Mouse (Mus musculus): ENCODE results near the gene Rhcg. TPM values are rescaled to one million over a fixed set of nuclear protein-coding genes. Genes with fewer than 3 reads are reported as not detected.
A peak's percentile ranks its signal among the peaks of the same experiment; 100 is the strongest.

Gene Rhcg
- polyA plus RNA-seq, 1 experiment, result 4.6 TPM

GRCm38 (mm10) chr7:79606766-79607165 is 10.7 kb downstream of the Rhcg start:
- DNase-seq (ENCODE audit: extremely low spot score in 1 of 2, low spot score in 1 of 2), result no peak

DNA sequence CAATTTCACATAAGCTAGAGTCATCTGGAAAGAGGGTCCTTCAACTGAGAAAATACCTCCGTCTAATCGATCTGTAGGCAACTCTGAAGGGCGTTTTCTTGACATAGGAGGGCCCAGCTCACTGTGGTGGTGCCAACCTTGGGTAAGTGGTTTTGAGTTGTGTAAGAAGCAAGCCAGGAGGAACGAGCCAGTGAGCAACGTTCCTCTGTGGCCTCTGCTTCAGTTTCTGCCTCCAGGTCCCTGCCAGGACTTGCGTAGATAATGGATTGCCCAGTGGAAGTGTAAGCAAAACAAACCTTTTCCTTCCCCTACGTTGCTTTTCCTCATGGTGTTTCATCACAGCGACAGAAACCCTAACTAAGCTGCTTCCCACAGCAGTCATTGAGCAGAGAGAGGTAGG is 15.5 kb downstream of the Rhcg start:
- no peak for DNase-seq (ENCODE audit: extremely low spot score in 1 of 2, low spot score in 1 of 2)

DNA sequence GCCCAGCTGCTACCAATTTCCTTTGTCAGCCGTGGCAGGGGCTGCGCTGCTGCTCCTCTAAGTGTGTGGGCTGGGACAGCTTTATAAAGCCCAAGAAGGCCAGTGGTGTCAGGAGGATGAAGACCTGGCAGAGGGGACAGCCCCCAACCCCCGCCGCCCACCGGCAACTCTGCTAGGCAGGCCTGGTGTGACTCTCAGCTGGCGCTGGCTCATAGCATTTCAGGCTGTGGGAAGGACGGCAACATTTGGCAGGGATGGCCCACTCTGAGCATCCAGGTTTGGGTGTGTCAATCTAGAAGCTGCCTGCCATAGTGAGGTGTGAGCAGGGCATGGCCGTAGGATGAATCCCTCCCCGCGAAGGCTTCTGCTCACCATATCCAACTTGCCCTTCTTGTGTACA is 17.3 kb downstream of the Rhcg start:
- DNase-seq (ENCODE audit: extremely low spot score in 1 of 2, low spot score in 1 of 2), result no peak

DNA sequence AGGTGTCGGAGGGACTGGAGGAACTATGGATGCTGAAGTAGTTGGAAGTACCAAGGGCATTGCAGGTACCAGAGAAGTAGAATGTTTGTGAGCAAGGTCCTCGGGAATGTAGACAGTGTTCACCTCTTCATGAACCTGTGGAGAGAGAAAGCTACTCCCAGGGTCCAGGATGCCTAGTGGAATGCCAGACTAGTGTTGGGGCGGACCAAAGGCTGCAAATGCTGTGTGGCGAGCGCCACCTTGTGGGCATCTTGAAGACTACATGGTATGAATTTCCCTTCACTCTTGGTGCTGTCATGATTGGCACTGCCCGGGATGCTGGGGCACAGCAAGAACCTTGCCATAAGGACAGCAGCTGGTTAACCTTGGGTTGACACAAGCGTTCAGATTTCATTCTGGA is 22.6 kb downstream of the Rhcg start:
- DNase-seq (ENCODE audit: extremely low spot score in 1 of 2, low spot score in 1 of 2), result peak; percentile 50 to 91

DNA sequence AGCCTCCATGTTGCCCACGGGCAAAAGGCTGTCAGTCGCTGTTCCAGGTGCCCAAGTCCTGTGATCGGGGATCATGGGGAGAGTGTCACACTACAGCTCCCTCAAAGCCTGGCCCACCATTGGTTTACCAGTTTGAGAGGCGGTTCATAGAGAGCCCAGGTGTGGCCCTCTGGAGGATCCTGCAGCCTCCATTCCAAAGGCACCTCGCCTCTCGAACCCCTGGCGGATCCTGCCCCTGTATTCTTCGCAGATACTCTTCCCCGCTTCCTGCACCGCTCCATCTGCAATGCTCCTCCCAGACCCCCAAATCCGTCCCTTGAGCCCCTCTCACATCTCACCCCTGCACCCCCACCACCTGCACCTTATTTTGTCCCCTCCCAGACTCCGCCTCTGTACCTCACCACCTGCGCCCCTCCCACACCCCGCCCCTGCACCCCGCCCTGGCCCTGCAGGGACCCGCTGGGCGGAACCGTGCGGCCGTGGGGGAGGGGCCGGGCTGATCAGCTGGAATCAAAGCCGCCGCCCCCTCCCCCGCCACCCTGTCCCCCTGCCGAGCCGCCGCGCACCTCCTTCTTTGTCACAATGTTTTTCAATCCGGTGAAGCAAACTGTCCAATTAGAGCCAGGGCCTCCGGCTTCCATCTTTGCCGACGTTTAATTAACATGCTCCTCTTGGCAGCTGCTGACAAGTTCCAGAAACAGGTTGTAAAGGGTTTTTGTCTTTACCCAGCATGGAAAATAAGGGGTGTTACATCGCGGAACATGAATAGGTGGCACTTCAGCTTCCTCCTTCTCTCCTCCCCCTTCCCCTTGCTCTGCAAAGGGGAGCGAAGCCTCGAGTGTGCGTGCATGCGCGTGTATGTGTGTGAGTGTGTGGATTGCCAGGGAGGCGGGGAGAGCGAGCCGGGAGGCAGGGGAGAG is 25.4 kb downstream of the Rhcg start:
- peak; percentile 48 to 86 for DNase-seq (ENCODE audit: extremely low spot score in 1 of 2, low spot score in 1 of 2)

DNA sequence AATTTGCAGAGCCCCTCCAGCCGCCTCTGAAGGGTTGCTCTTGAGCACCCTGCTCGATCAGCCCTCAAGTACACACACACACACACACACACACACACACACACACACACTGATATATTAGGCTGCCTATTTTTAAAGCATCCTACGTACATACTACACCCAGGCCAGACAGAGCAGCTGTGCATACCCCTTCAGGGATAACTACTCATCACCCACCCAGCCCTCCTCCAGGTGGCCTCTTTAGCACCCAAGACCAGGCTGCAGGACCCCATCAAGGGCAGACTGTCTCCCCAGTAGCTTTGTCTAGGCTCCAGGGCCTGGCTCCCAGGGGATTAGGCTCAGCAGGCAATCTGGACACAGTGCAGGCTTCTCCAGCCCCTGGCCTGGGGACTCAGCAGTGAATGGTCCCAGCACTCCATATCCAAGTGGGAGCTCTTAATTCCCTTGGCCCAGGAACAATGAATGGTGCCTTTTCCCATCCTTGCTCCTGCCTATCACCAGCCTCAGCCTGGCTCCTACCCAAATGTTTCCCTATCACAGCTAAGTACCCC is 26.8 kb downstream of the Rhcg start:
- DNase-seq (ENCODE audit: extremely low spot score in 1 of 2, low spot score in 1 of 2), result no peak

DNA sequence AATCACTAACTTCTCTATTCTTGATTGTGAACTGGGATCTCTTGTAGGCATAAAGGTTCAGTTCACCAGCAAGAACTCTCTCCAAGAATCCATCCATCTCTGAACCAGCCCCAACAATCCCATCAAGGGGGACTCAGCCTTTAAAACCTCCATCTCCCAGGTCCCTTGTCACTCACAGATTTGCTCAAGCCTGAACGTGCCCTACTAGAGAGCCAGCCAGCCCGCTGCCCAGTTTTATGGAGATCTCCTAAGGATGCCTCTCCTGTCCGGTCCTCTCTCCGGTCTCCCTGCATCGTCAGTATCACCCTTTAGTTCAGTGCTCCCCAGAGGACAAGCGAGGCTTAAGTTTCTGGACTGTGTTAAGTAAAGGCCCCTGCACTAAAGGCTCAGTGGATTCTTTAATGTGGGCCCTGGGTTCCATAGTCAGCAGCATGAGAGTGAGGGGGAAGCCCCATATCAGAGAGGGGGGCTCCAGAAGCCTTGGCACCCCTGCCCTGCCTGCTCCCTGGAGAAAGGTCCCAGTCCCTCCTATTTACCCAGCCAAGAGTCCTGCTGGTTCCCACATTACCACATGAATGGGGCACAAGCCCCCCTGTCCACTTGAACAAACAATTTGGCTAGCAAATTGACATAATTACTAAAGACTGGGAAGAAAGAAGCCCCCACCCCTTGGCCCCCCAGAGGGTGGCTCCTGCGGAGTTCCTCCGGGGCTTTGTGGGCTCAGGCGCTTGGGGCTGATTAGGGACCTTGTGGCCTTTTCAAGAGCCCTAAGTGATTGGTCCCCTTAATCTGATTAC is 27.5 kb downstream of the Rhcg start:
- no peak for DNase-seq (ENCODE audit: extremely low spot score in 1 of 2, low spot score in 1 of 2)

DNA sequence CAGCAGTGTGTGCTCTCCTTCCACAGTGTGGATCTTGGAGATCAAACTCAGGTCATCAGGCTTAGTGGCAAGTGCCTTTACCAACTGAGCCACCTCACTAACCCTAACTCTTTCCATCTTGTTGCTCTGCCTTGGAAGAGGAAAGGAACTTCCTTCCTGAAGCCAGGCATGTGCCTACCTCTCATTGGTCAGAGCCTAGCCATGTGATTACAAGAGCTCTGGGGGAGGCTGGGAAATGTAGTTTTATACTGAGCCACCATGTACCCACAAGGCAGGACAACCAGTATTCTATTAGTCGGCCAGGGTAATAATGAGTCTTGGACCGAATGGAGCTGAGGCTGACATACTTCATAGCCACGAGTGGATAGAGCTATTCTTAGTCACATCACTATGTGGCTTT is 29.2 kb downstream of the Rhcg start:
- no peak for DNase-seq (ENCODE audit: extremely low spot score in 1 of 2, low spot score in 1 of 2)

DNA sequence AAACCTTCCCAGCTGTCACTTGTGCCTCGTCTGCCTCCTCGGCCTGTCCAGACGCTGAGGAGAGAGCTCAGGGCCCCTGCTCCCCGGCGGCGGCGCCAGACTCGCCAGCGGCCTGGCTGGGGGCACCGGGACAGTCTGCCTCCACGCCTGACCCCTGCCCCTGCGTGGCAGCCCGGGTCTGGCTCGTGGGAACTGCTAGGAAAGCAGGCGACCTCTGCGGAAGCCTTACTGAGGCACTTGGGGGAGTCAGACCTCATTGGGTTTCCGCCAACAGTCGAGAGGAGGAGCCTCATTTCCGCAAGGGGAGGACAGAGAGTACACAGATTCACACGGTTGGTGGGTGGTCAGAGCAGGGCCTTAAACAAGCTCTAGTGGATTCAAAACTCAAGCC is 38.6 kb downstream of the Rhcg start:
- no peak for DNase-seq (ENCODE audit: extremely low spot score in 1 of 2, low spot score in 1 of 2)

DNA sequence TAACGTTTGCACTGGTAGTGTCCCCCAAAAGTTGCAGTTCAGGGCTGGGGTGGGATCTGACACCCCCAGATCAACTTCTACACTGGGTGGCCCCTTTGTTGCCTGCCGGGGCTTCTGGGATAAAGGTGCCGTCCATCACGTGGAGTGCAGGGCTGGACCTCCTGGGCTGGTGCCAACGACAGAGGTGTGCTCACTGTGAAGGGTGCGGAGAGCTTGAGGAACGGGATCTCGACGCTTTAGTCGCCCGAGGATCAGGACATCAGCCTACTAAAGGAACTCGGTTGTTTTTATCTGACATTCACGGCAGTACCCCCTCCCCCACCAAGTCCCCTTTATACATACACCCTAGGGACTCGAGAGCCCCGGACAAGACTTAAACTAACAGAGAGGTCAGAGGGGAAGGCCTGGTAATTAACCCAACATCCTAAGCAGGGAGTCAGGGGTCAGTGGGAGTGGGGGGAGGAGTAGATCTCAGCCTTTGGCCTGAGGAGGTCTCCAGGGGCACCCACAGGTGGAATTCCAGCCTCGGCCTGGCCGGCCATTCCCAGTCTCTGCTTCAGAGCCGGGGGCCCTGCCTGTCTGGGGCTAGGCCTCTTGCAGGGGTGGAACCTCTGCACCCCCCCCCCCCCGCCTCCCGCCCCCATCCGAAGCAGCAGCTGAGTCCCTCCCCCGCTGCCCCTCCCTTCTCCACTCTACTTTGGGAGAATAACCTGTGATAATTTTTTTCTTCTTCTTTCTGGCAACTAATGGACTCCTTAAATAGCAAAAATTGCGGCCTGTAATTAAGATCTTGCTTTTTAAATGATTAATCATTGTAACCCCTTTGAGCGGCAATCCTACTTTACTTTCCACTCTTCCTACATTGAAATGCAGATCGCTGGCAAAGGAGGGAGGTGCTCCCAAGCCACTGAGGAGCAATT is 39.3 kb downstream of the Rhcg start:
- no peak for DNase-seq (ENCODE audit: extremely low spot score in 1 of 2, low spot score in 1 of 2)

DNA sequence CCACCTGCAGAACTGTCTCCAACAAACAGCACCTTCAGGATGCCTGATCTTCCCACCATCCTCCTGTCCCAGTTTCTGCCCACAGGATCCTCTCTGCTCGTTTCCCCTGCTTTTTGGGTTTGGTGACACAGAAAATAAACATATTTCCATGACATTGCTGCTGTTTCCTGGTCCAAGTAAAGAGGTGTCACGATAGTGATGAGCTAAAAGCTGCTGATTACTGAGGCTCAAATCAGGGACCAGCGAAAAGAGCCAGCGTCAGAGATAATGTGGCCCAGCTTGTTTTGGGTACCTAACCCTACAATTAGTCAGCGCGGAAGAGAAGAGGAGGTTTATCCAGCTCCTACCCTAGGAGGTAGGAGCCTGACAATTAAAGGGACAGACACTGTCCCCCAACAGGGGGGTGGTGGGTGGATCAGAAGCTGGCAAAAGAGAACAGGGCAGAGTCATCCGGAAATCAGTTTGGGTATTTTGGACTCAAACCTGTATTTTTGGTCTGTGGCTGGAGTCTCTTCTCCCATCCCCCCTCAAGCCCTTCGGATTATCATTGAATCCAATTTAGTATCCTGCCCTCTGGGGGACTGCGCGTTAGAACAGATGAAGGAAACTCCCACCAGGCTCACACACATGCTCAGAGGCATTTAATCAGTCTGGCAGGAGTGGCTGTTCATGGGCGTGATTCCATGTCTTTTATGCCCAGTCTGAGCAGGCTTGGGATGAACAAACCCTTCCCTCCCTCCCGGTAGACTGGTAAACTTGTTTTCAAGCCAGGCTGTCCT is 40.2 kb downstream of the Rhcg start:
- peak in 1 of 2 experiments; percentile 57 for DNase-seq (ENCODE audit: extremely low spot score in 1 of 2, low spot score in 1 of 2)

GRCm38 (mm10) chr7:79576659-79577058 is 40.8 kb downstream of the Rhcg start:
- DNase-seq (ENCODE audit: extremely low spot score in 1 of 2, low spot score in 1 of 2), result peak in 1 of 2 experiments; percentile 81

DNA sequence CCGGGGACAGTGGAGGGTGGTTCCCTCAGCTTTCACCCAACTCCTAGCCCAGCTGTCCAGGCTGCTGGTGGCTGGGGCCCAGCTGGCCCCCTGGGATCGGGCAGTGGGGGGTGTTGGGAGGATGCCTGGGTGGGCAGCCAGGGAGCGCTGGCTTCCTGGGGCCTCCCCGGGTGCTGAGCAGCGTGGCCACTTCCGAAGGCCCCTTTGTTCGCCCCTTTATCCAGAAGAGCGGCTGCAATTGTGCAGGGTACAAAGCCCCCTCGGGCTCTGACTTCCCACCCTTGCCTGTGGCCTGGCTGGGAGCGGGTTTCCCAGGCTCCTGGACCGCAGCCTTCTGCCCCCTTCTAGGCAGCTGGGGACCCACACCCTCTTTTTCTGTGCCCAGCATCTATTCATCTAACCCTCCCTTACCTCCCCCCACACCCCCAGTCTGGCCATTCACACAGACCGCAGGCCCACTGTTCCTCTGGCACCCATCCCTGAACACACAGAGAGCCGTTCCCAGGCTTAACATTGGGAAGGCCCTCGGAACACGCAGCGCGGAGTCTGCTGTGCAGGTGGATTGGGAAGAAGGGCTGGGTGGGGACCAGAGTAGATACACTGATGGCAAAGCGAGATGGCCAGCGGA is 45.2 kb downstream of the Rhcg start:
- no peak for DNase-seq (ENCODE audit: extremely low spot score in 1 of 2, low spot score in 1 of 2)

DNA sequence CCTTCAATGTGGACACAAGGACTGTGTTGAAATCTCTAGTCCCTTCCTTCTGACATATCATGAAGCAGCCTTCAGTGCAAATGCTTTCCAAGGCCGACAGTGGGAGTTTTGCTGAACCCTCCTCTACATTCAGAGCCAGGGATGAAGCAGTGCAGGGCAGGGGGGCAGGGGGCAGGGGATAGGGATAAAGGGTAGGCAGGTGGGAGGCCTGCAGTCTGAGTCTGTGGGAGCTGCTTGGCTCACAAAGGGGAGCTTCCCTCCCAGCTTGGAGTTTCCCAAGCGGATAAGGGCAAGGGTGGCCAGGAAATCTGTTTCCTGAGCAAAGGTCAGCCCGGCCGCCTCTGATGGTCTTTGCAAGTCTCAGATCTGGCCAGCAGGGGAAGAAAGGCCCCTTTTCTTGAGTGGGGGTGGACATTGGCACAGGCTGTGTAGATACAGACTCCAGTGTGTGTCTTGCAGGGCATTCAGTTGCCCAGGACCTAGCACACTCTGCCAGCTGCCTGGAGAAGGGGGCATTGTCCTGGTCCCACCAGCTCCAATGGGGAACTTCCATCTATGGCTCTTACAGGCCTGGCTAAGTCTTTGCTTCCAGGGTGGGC is 48.4 kb downstream of the Rhcg start:
- peak in 1 of 2 experiments; percentile 46 for DNase-seq (ENCODE audit: extremely low spot score in 1 of 2, low spot score in 1 of 2)

- no peak for DNase-seq (ENCODE audit: extremely low spot score in 1 of 2, low spot score in 1 of 2)
Measured at GRCm38 (mm10) chr7:79568212-79568611, 49.2 kb downstream of the Rhcg start.

GRCm38 (mm10) chr7:79563675-79564074 is 53.8 kb downstream of the Rhcg start:
- no peak for DNase-seq (ENCODE audit: extremely low spot score in 1 of 2, low spot score in 1 of 2)

GRCm38 (mm10) chr7:79562385-79562784 is 55.1 kb downstream of the Rhcg start:
- no peak for DNase-seq (ENCODE audit: extremely low spot score in 1 of 2, low spot score in 1 of 2)

- no peak for DNase-seq (ENCODE audit: extremely low spot score in 1 of 2, low spot score in 1 of 2)
Measured at GRCm38 (mm10) chr7:79558698-79559097, 58.8 kb downstream of the Rhcg start.

DNA sequence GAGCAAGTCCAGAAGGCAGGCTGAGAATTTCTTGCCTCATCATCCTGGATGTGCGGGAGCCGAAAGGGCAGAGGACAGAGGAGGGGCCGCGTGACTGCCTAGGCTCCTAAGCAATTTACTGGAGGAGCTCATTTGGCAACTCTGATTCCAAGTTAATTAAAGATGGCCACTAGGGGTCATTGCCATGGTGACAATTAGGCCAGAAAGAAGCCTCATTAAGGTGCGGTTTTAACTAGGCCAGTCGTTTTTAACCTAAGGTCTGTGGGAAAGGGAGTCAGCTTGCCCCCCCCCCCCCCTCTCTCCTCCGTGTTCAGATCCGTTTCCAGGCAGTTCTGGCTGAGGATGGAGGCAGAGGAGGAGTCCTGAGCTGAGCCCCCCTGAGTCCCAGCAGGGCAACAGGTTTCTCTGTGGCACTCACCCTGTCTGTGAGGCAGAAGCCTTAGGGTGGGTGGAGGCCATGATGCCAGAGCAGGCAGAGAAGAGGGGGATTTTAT is 59.7 kb downstream of the Rhcg start:
- DNase-seq (ENCODE audit: extremely low spot score in 1 of 2, low spot score in 1 of 2), result no peak

All from frontal cortex, adult 2 months (tissue).